Mouse (Mus musculus) lung, postnatal 36 days (tissue): ENCODE results near the gene Col7a1.

Experiments used
- DNase-seq: peaks from one replicate; pipeline ENCODE4 v3.0.0; 2022; ENCODE audit warnings: mixed read lengths

Gene Col7a1

DNA sequence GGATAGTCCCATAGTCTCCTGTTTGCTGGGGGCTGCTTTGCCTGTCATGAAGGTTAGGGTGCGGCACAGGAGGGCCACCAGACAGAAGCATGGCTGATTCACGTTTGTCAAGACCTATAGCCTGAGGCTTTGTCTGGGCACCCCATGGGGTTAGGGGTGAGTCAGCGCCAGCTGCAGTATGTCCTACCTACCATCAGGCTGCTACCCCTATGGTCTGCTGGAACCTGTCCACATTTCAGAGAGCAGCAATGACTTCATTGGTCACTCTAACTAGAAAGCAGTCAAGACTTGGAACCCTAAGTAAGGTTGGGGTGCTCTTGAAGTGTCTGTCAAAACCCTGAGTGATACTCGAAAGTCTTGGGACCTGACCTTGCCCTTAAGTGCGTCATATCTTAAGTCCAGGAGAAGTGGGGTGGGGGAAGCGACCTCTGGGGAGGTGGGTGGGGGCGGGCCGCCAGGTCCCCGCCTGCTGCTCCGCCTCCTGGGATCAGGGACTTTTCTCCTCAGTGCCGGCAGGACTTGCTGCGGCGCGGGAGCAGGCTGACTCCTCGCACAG, at the start of gene Col7a1:
Col7a1 (plus strand) TSS at position 506 of the 556 bp plus-strand sequence.
- peak; percentile 13 for DNase-seq

DNA sequence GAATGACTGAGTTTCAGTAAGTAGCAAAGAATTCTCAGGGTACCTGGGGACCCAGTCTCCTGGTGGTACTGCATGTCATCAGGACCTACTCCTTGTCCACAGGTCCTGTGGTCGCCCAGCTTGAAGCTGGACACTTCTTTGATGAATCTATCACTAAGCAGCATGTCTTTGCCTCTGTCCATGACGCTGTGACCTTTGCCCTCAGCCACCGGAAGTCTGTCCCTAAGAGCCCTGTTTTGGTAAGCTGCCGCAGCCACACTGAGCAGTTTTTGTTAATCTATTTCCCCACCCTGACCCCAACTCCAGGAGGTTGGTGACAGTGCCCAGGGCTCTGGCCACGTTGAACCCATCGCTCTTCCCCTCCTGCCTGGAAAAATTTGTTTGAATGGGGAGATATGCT, 41.1 kb upstream of the Col7a1 start:
- DNase-seq: no peak

GRCm38 (mm10) chr9:108913161-108913560, 40.2 kb upstream of the Col7a1 start:
- DNase-seq: no peak

GRCm38 (mm10) chr9:108913621-108914020, 39.8 kb upstream of the Col7a1 start:
- no peak for DNase-seq

DNA sequence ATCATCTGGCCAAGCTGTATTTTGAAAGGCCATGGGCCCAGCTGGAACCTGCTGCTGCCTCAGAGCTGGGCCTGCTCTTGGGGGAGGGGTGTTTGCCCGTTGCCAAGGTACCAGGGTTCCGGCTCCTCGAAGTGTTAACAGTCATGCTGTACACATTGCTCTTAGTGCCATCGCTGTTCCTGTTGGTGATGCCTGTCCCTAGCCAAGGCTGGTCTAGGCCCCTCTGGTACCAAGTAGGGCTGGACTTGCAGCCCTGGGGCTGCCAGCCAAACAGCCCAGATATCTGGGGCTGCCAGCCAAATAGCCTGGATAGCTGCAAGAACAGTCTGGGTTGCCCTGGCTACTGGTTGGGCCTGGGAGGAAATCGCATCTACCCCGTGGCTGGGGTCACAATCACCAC, 38.9 kb upstream of the Col7a1 start, which contains the start of gene Tmem89:
Tmem89 (plus strand) TSS at position 129 of the 400 bp plus-strand sequence.
- DNase-seq: no peak

- DNase-seq: no peak
Measured at GRCm38 (mm10) chr9:108925897-108926296, 27.5 kb upstream of the Col7a1 start.

DNA sequence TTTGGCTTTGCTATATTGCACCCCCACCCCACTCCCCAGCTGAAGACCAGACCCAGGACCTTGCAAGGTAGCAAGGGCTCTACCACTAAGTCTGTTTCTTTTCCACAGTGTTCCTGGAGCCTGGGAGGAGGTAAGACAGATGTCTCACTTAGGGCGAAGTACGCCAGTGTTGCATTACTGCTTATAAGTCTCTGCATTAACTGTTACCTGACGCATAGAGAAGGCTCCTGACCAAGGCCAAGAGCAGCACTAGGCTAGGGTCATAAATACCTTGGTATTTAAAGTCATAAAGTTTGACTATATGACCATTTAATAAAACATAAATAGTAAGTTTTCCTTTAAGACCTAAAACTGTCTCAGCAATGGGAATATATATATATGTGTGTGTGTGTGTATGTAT, 25.0 kb upstream of the Col7a1 start:
- DNase-seq: no peak

- no peak for DNase-seq
Measured at GRCm38 (mm10) chr9:108935991-108936390, 17.4 kb upstream of the Col7a1 start.

GRCm38 (mm10) chr9:108936418-108937364, 16.7 kb upstream of the Col7a1 start, which contains the start of gene Uqcrc1:
Gene Uqcrc1 (plus strand): TSS chr9:108936633.
- DNase-seq: peak; percentile 96

DNA sequence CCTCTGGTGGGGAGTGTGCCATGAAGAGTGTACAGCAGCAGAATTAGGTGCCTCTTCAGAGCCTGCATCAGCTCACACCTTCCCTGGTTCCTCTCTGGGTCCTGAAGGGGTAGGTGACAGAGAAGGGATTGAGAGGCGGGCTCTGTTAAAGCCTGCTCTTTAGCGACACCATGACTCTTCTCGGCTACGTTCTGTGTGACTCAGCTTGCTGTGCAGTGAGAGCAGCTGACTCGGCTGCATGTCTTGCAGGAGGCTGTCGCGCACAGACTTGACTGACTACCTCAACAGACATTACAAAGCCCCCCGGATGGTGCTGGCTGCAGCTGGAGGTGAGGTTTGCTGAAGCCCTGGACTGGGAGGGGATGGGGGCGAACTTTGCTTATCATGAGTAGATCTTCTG, 8.3 kb upstream of the Col7a1 start:
- no peak for DNase-seq

DNA sequence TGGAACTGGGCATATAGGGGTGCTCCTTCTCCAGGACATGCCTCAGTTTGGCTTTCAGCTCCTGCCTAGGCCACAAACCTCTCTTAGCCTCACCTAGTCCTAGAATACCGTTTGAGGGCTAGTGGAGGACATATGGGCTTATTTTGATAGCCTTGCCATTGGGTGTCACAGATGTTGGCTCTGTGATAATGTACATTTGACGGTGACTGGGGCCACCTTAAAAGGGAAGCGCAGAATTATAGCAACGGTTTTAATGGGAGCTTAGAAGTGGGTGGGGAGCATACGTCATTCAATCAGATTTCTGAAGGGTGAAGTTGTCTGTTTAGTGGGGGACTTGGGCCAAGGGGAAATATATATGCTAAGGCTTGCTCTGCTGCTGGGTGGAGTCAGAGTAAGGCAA, 7.8 kb upstream of the Col7a1 start:
- DNase-seq: no peak

GRCm38 (mm10) chr9:108949231-108949966, 4.0 kb upstream of the Col7a1 start:
- peak; percentile 45 for DNase-seq

- no peak for DNase-seq
Measured at GRCm38 (mm10) chr9:108949967-108950728, 3.2 kb upstream of the Col7a1 start.

DNA sequence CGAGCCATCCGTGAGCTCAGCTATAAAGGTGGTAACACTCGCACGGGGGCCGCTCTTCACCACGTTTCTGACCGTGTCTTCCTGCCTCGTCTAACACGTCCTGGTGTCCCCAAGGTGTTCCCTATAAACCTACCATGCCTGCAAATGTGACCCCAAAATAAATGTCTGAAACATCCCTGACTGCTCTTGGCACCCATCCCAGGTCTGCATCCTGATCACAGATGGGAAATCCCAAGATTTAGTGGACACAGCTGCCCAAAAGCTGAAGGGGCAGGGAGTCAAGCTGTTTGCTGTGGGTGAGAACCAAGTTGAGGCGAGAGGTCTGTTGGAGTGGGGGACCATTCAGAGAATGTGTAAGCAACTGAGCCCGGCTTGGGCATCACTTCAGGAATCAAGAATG, 1.9 kb downstream of the Col7a1 start:
- no peak for DNase-seq

- DNase-seq: no peak
Measured at GRCm38 (mm10) chr9:108955846-108956245, 2.5 kb downstream of the Col7a1 start.

- no peak for DNase-seq
Measured at GRCm38 (mm10) chr9:108963577-108963976, 10.2 kb downstream of the Col7a1 start.

DNA sequence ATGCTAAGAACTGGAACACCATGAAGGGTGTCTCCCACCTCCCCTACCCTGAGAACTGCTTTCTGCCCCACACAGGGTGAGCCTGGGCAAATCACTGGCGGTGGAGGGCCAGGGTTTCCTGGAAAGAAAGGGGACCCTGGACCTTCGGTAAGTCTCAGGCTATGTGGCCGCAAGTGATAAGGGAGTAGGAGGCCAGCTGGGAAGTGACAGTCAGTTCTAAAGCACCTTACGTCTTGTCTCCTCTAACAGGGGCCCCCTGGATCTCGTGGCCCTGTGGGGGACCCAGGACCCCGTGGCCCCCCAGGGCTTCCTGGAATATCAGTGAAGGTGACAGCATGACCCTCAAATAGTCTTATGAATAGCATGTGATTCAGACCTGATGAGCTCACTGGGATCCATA, 11.0 kb downstream of the Col7a1 start:
- no peak for DNase-seq

GRCm38 (mm10) chr9:108970623-108971022, 17.2 kb downstream of the Col7a1 start:
- DNase-seq: no peak

- DNase-seq: no peak
Measured at GRCm38 (mm10) chr9:108976483-108976882, 23.1 kb downstream of the Col7a1 start.

DNA sequence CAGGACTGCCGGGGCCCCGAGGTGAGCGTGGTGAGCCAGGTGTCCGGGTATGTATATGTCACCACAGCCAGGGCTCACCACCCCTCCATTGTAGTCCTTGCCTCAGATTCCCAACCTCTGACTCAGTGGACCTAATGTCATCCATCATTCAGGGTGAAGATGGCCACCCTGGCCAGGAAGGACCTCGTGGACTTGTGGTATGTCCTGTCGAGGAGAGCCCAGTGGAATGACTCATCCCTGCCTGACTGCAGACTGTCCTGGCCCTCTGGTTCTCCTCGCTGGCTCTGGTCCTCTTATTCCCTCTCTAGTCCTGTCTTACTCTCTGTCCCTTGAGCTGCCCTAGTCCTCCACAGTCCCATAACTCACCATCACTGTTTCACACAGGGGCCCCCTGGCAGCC, 24.6 kb downstream of the Col7a1 start:
- no peak for DNase-seq

DNA sequence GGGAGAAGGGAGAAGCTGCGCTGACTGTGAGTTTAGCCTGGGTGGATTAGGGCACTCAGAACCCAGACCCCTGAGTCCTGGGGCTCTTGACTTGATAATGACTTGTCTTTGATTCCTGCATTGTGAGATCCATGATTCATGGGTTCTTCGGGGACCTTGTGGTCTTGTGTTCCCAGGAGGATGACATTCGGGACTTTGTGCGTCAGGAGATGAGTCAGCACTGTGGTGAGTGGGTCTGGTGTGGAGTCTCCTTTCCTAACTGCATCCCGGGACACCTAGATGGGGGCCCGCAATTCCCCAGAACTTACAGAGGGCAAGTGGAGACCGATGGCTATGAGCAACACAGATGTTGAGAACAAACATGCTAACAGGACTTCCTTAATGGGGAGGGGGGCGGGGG, 29.1 kb downstream of the Col7a1 start:
- no peak for DNase-seq

DNA sequence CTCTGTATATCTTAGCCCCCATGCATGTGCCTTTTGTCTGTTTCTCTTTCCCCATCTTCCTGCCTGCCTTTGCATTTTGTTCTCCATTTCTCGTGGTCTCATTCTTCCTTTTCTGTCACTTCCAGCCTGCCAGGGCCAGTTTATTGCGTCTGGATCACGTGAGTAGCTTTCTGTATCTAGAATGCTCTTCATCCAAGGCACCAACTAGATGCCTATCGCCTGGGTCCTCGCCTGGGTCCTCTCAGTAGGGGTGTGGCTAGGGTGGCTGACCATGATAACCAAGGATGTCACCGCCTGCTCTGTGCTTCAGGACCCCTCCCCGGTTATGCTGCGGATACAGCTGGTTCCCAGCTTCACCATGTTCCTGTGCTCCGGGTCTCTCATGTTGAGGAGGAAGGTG, 29.8 kb downstream of the Col7a1 start:
- DNase-seq: no peak

GRCm38 (mm10) chr9:108985710-108986109, 32.3 kb downstream of the Col7a1 start, which contains the start of gene Ucn2:
Gene Ucn2 (plus strand): TSS chr9:108986010.
- DNase-seq: no peak
